9 mouse cellular contexts compared by ENCODE assay signal in the genomic region with DNA sequence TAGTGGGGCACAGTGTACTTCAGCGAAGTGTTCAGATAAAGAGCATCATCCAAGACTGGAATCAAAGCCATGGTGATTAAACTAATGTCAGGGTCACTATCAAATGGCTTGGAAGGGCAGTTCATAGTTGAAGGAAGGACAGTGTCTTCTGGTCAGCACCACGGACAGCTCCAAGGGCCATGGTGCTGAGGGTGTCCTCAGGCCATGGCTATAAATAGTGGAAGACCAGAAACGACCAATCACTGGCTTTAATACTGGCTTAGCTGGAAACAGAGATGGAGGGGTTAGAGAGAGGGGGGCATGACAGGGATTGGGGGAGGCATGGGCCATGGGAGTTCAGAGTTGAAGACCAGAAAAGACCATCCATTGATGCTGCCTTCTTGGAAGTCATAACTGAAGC.
DNase-seq lines count a peak whose midpoint lies in the region; ATAC-seq and TF ChIP-seq lines count a peak whose summit lies in the region.
"Had no signal": no experiment of that assay in that cellular context is flagged by ENCODE, and none has a peak within 500 bp of the region (broad histone marks: within the 10 kb centered on the region; RNA-seq: fewer than 3 reads in every experiment).

No protein-coding gene starts in this region.

- no peak for ATAC-seq in activated CD4-positive, CD25-positive, alpha-beta regulatory T cell, adult 4 months
- no peak for ATAC-seq in midbrain, embryonic 16.5 days

- H3K27ac ChIP-seq in thymus, adult 2 months (ENCODE audit: control insufficient read depth, insufficient read depth, low read length), result no peak overlapping the region
- H3K27ac ChIP-seq in midbrain, embryonic 16.5 days (ENCODE audit: low read length), result no peak overlapping the region
- H3K27ac ChIP-seq: midbrain, embryonic 12.5 days had no signal

- H3K36me3 ChIP-seq in thymus, adult 2 months (ENCODE audit: control insufficient read depth, insufficient read depth, low read length), result no peaks in the 10 kb centered on the region
- H3K36me3 ChIP-seq in midbrain, embryonic 16.5 days (ENCODE audit: control insufficient read depth, insufficient read depth, low read length), result no peaks in the 10 kb centered on the region
- H3K36me3 ChIP-seq: midbrain, embryonic 12.5 days had no signal

- TF ChIP-seq CTCF in thymus, adult 2 months (IDR thresholded peaks at IDR 0.05; ENCODE audit: borderline replicate concordance, control insufficient read depth, extremely low read depth, insufficient read depth, low read length, poor library complexity), result no peak

- no peaks in the 10 kb centered on the region for H3K27me3 ChIP-seq in thymus, adult 2 months (ENCODE audit: control insufficient read depth, insufficient read depth, low read length)
- H3K27me3 ChIP-seq in midbrain, embryonic 16.5 days (ENCODE audit: control insufficient read depth, insufficient read depth, low read depth, low read length), result no peaks in the 10 kb centered on the region
- H3K27me3 ChIP-seq: midbrain, embryonic 12.5 days had no signal

- H3K4me2 ChIP-seq in midbrain, embryonic 16.5 days (ENCODE audit: low read length), result no peak overlapping the region
- H3K4me2 ChIP-seq: midbrain, embryonic 12.5 days had no signal

- no peaks in the 10 kb centered on the region for H3K9me3 ChIP-seq in midbrain, embryonic 16.5 days (replicated peaks; ENCODE audit: control insufficient read depth, low read length, poor library complexity, severe bottlenecking)
- H3K9me3 ChIP-seq: midbrain, embryonic 12.5 days had no signal

- 17% methylated on average over 3 of the region's 3 CpGs for WGBS in thymus, adult 2 months
- WGBS in midbrain, embryonic 16.5 days, result 32% methylated on average over 3 of the region's 3 CpGs

- TF ChIP-seq POLR2A in thymus, adult 2 months (IDR thresholded peaks at IDR 0.05; ENCODE audit: control insufficient read depth, extremely low read depth, insufficient read depth, low read length, poor library complexity), result no peak

- no peak overlapping the region for H3K4me3 ChIP-seq in thymus, adult 2 months (ENCODE audit: control insufficient read depth, insufficient read depth, low read length)
- H3K4me3 ChIP-seq in midbrain, embryonic 16.5 days (ENCODE audit: low read depth, low read length), result no peak overlapping the region
- H3K4me3 ChIP-seq: midbrain, embryonic 12.5 days had no signal

- no peak overlapping the region for H3K9ac ChIP-seq in midbrain, embryonic 16.5 days (ENCODE audit: low read depth, low read length)
- H3K9ac ChIP-seq: midbrain, embryonic 12.5 days had no signal

- peak; percentile 5 for DNase-seq in thymus, adult 2 months
- DNase-seq in thymus, postnatal 0 days (ENCODE audit: low spot score), result no peak
- DNase-seq in embryo, embryonic 11 days, result peak; percentile 80
- peak; percentile 42 for DNase-seq in kidney, adult 9 months
- peak; percentile 70 for DNase-seq in lung, postnatal 36 days
- no peak for DNase-seq in left cerebral cortex, adult 18-20 months (ENCODE audit: low spot score in 2 of 2)

- H3K4me1 ChIP-seq in thymus, adult 2 months (replicated peaks; ENCODE audit: control insufficient read depth, insufficient read depth, low read length), result no peaks in the 10 kb centered on the region
- peaks cover 17% of the 10 kb centered on the region; the same call in 1 of the 2 replicates for H3K4me1 ChIP-seq in midbrain, embryonic 16.5 days (ENCODE audit: control insufficient read depth, insufficient read depth, low read length)

Comparison
In these comparisons a context has a peak if more than half of its experiments do, and no peak if none do; other contexts are left out.
1. DNase-seq: peak in thymus, adult 2 months (single experiment), embryo, embryonic 11 days (single experiment), kidney, adult 9 months (single experiment) and lung, postnatal 36 days (single experiment); none in thymus, postnatal 0 days (single experiment) and left cerebral cortex, adult 18-20 months (0 of 2).